Mouse (Mus musculus) skeletal muscle tissue, adult 2 months (tissue): ENCODE measurements around the gene Med11.

Experiments
- DNase-seq: peaks from one replicate; pipeline ENCODE4 v3.0.0-alpha.2; 2012; ENCODE audit warnings: low read depth, low spot score

The Med11 gene

DNA sequence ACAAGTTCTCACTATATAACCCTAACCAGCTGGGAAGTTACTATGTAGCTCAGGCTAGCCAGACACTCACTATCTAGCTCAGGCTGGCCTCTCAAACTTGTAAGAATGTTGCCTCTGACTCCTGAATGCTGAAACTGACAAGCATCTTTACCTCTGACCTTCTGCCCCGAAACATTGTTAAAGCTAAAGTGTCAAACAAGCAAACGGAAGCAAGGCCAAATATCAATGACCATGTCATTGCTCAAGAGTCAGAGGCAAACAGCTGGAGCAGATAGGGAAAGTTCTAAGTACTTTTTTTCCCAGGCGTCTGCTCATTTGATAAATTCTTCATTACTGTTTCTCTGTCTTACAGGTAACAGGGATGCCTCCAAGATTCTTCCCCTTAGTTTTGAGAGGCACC lies 50.3 kb downstream of the Med11 start:
- DNase-seq: no peak
